Mouse (Mus musculus): Measurements from ENCODE around the gene Secisbp2. TPM values are rescaled to one million over a fixed set of nuclear protein-coding genes. Genes with fewer than 3 reads are reported as not detected.

The Secisbp2 gene
- total RNA-seq, 1 experiment from 2014 or later: 20.4 TPM

- DNase-seq: peak; percentile 34
Measured at GRCm38 (mm10) chr13:51685290-51685966, 33.9 kb downstream of the Secisbp2 start.

GRCm38 (mm10) chr13:51686966-51687365 lies 35.5 kb downstream of the Secisbp2 start:
- no peak for DNase-seq

- DNase-seq: no peak
Measured at GRCm38 (mm10) chr13:51688688-51689087, 37.2 kb downstream of the Secisbp2 start.

DNA sequence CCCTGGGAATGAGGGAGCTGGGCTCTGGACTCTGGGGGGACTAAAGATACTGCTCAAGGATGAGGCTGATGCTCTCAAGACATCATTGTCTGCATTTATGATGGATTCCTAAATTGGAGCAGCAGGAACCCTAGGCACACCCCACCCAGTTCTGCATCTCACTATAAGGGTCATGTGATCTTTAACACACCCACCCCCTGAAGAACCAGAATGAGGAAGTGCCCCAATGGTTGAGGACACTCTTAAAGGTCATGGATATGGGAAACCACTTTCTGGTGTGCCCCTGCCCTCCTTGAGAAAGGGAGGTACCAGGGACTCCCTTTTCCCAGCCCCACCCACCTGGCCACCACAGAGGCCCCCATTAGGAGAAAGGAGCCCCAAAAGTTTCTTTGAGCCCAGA lies 45.0 kb downstream of the Secisbp2 start:
- DNase-seq: no peak

- no peak for DNase-seq
Measured at GRCm38 (mm10) chr13:51697455-51697854, 46.0 kb downstream of the Secisbp2 start.

GRCm38 (mm10) chr13:51697897-51698296 lies 46.4 kb downstream of the Secisbp2 start:
- DNase-seq: no peak

- no peak for DNase-seq
Measured at GRCm38 (mm10) chr13:51698318-51698717, 46.8 kb downstream of the Secisbp2 start.

GRCm38 (mm10) chr13:51703893-51704292 lies 52.4 kb downstream of the Secisbp2 start:
- DNase-seq: no peak

- no peak for DNase-seq
Measured at GRCm38 (mm10) chr13:51705882-51706854, 54.7 kb downstream of the Secisbp2 start.

GRCm38 (mm10) chr13:51710738-51711137 lies 59.2 kb downstream of the Secisbp2 start:
- DNase-seq: peak; percentile 26

GRCm38 (mm10) chr13:51712022-51712421 lies 60.5 kb downstream of the Secisbp2 start:
- no peak for DNase-seq

DNA sequence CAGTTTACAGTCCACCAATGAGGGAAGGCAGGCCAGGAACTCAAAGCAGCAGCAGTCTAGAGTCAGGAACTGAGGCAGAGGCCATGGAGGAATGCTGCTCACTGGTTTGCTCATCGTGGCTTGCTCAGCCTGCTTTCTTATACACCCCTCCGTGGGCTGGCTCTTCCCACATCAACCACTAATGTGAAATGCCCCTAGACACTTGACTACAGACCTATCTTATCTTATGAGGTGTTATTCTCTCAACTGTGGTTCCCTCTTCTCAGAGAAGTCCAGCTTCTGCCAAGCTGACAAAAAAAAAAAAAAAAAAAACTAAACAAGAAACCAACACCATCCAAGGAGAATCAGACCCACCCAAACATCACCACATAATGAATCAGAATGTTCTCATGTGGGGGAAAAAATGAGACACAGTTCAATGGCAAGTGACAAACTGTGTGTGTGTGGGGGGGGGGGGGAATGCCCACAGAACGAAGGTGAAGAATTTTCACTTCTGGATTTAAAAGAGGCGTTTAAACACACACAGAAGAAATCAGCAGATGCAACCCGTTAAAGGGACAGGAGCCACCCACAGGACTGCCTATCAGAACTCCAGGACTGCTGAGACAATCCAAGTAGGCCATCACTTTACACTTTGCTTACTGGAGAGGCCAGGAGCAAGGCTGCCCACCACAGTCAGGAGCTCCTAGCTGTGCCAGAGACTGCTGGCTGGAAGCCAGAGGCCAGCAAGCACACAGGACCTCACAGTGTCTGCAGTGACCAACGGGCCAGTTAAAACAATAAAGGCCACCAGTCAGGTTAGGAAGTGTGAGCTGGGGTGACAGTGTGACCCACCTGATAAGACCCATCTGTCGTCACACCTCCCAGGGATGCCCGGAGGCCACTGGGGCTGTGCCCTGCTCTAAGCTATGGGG lies 65.1 kb downstream of the Secisbp2 start:
- DNase-seq: peak; percentile 67

GRCm38 (mm10) chr13:51719256-51719655 lies 67.8 kb downstream of the Secisbp2 start:
- DNase-seq: peak; percentile 54

DNA sequence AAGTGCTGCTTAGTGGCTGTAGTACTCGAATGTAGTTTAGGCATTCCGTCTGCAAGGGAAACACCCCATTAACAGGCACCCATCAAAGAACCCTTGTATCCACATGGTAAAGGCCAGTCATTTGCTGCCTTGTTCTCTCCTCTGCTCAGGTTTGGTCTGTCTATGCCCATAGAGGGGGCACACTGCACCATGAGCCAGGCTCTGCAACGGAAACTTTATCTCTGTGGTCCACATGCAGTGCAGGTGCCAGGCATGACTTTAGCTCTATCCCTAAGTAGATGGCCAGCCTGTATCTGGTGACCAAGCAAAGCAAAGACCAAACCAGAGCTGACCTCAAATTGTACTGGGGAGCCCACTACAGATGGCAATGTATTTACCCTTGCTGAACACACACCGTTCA lies 69.1 kb downstream of the Secisbp2 start:
- DNase-seq: no peak

DNA sequence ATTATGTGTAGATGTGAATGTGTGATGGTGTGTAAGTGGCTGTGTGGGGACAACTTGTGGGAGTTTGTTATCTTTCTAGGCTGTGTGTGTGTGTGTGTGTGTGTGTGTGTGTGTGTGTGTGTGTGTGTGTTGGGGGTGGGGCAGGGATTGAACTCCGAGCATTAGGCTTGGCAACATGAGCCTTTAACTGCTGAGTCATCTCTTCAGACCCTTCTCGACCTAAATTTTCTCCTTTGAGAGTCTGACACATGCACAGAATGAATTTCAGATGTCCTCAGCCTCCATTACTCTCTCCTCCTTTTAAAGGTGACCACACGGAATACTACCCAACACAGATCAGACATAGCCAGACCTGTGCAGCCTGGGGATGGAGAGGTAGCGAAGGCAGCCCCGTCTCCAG lies 71.6 kb downstream of the Secisbp2 start:
- DNase-seq: no peak

DNA sequence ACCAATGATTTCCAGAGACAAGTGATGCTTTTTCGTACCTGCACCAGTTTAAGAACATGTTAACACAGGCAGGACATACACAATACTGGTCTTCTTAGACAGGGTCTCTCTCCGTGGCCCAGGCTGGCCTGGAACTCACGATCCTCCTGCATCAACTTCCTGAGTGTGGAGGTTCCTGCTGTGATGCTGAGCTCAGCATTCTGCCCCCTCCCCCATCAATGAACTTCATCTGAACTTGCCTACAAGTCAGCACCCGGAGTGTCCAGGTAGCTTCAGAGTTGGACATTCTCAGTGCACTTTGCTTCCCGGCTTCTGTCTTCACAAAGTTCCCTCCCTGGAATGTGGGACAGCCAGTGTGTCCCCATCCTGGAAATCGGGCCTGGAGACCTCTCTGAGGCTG lies 73.1 kb downstream of the Secisbp2 start:
- no peak for DNase-seq

GRCm38 (mm10) chr13:51725446-51725845 lies 73.9 kb downstream of the Secisbp2 start:
- DNase-seq: no peak

- no peak for DNase-seq
Measured at GRCm38 (mm10) chr13:51725926-51726574, 74.6 kb downstream of the Secisbp2 start.

DNA sequence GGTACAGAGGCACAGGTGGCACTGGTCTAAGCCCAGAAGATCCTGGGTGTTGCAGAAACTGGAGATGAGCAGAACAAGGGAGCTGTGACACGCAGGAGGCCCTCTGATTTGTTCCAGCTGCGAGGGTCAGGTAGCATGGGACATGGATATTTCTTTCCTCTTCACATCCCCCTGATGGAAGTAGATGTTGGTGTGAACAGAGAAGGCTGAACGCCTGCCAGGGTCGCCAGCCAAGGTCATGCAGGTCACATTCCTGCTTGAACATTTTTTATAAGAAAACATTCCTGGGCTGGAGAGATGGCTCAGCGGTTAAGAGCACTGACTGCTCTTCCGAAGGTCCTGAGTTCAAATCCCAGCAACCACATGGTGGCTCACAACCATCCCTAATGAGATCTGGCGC lies 75.9 kb downstream of the Secisbp2 start:
- DNase-seq: no peak

GRCm38 (mm10) chr13:51729887-51730361 lies 78.4 kb downstream of the Secisbp2 start:
- no peak for DNase-seq

DNA sequence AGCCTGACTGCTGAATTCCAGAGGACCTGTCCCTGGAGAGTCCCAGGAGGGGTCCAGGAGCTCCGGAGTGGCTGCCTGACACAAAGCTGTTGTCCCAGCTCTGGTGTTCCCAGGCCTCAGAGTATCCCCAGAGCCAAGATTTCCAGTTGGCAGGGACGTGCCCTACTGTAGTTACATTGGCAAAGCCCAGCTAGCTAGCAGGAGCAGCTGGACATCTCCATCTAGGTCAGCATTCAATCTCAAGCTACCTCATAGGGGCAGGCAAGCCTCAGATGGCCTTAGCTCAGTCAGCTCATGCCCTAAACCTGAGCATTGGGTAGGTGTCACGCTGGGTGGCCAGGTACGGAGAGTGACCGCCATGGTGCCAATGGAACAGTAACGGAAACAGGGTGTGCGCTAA lies 80.0 kb downstream of the Secisbp2 start:
- DNase-seq: no peak

Data from adrenal gland, postnatal 14 days (tissue).